Mouse (Mus musculus) heart, postnatal 0 days (tissue): ENCODE results near the gene Bcr.

ENCODE experiments used
- CTCF ChIP-seq: IDR thresholded peaks from 2 replicates; pipeline ENCODE4 v1.5.1; 2016; ENCODE audit warnings: antibody characterized with exemption, control low read depth, low read depth
- EP300 ChIP-seq: IDR thresholded peaks from 2 replicates; pipeline ENCODE4 v1.6.1; 2016; ENCODE audit warnings: antibody characterized with exemption, low read depth

- no peak for TF ChIP-seq CTCF
- TF ChIP-seq EP300 = no peak
Measured at GRCm38 (mm10) chr10:75125577-75125976, 65.2 kb downstream of the Bcr start.
